Mouse (Mus musculus) heart, postnatal 25 days (tissue): ENCODE measurements at regions not wholly inside any gene's neighbourhood (a gene's known extent, or its start where the extent isn't known, plus 50 kb on each side); places are given as distances from the start of the nearest gene placed in this dataset.

Experiments
- DNase-seq: peaks from one replicate; pipeline ENCODE4 v3.0.0; 2022; ENCODE audit warnings: low spot score
- intact Hi-C: fragments of 180-260 bp; cut with DNase I; formaldehyde crosslinking; loops from one replicate; pipeline ENCODE4 v1.15.1; 2025

GRCm38 (mm10) chr6:108606231-108606630, 54.2 kb upstream of the Bhlhe40 start:
- peak; percentile 37 for DNase-seq
- intact Hi-C loops: no loop called here

- intact Hi-C loops: no loop called here
- DNase-seq: no peak
These were observed 52.1 kb upstream of the Bhlhe40 start for GRCm38 (mm10) chr6:108608308-108608707.
